Mouse (Mus musculus): Measurements from ENCODE around the gene Olfr243.

GRCm38 (mm10) chr7:103757233-103757632, 42.8 kb downstream of the Olfr243 start, which contains the start of gene Olfr630:
- TF ChIP-seq POLR2A (IDR thresholded peaks at IDR 0.05; ENCODE audit: low read depth, low read length) (no peak), CTCF (conservative IDR thresholded peaks at IDR 0.05; ENCODE audit: insufficient read depth, insufficient read length, low read depth, low read length) (no peak)

Measured in kidney, adult 2 months (tissue).